Mouse (Mus musculus) liver, embryonic 11.5 days (tissue): ENCODE measurements at regions not wholly inside any gene's neighbourhood (a gene's known extent, or its start where the extent isn't known, plus 50 kb on each side); places are given as distances from the start of the nearest gene placed in this dataset.

Experiments
- ATAC-seq: fragments of 200-750 bp; cut with Nextera tagmentation; replicated peaks from 2 replicates; pipeline ENCODE4 v1.8.0; 2017; ENCODE audit warnings: moderate number of reproducible peaks, mild to moderate bottlenecking, moderate TSS enrichment, moderate library complexity; ENCODE audit not compliant: low FRiP score
- DNase-seq: peaks from one replicate; pipeline ENCODE4 v3.0.0-alpha.2; 2017; ENCODE audit warnings: low spot score
- H3K27ac ChIP-seq: fragments of 300-500 bp; sonication (generic); 2 replicates; pipeline ENCODE4 v1.5.1; 2014; ENCODE audit warnings: mild to moderate bottlenecking, low read depth, low read length, control low read depth
- H3K27me3 ChIP-seq: fragments of 300-500 bp; sonication (generic); replicated peaks from 2 replicates; pipeline ENCODE4 v1.6.1; 2014; ENCODE audit warnings: low read length, mixed read lengths; ENCODE audit not compliant: control insufficient read depth, insufficient read depth
- H3K36me3 ChIP-seq: fragments of 300-500 bp; sonication (generic); 2 replicates; pipeline ENCODE4 v1.6.1; 2014; ENCODE audit warnings: mild to moderate bottlenecking, low read length, moderate library complexity, mixed read lengths; ENCODE audit not compliant: control insufficient read depth, insufficient read depth
- H3K4me1 ChIP-seq: fragments of 300-500 bp; sonication (generic); replicated peaks from 2 replicates; pipeline ENCODE4 v1.6.1; 2014; ENCODE audit warnings: low read length, mixed read lengths; ENCODE audit not compliant: control insufficient read depth, insufficient read depth
- H3K4me2 ChIP-seq: fragments of 300-500 bp; sonication (generic); 2 replicates; pipeline ENCODE4 v1.6.1; 2014; ENCODE audit warnings: mild to moderate bottlenecking, control low read depth, moderate library complexity
- H3K4me3 ChIP-seq: fragments of 300-500 bp; sonication (generic); 2 replicates; pipeline ENCODE4 v1.5.1; 2014; ENCODE audit warnings: low read depth, low read length, control low read depth
- H3K9ac ChIP-seq: fragments of 300-500 bp; sonication (generic); 2 replicates; pipeline ENCODE4 v1.6.1; 2014; ENCODE audit warnings: low read depth, low read length, control low read depth
- H3K9me3 ChIP-seq: fragments of 300-500 bp; sonication (generic); 2 replicates; pipeline ENCODE4 v1.6.1; 2016; ENCODE audit warnings: low read length, inconsistent platforms, mixed read lengths; ENCODE audit not compliant: control insufficient read depth
- WGBS: fragments of 180-500 bp; shearing (Covaris S2); extraction: QIAGEN DNeasy Blood & Tissue Kit; methylation state at CpG from one replicate; pipeline ENCODE4 v1.1.7; 2014; 5-methylcytosine and 5-hydroxymethylcytosine counted together

GRCm38 (mm10) chr17:81175877-81176276 lies 111.0 kb upstream of the Thumpd2 start:
- Histone ChIP-seq H3K9me3 (peaks cover 2% of the 10 kb centered on the region; the same call in 1 of the 2 replicates), H3K9ac (no peak overlapping the region), H3K4me1 (no peaks in the 10 kb centered on the region), H3K4me3 (no peak overlapping the region), H3K27me3 (no peaks in the 10 kb centered on the region), H3K4me2 (no peak overlapping the region), H3K36me3 (no peaks in the 10 kb centered on the region), H3K27ac (no peak overlapping the region)
- DNase-seq (no peak), ATAC-seq (0 out of 2 replicates have a peak, but pooled peaks have one; percentile 37)
- WGBS, result 61% methylated on average over 4 of the region's 4 CpGs

- no peak for ATAC-seq
- H3K36me3 ChIP-seq, result no peaks in the 10 kb centered on the region
- no peak overlapping the region for H3K27ac ChIP-seq
- H3K4me2 ChIP-seq, result no peak overlapping the region
- no peaks in the 10 kb centered on the region for H3K4me1 ChIP-seq
- H3K9ac ChIP-seq, result no peak overlapping the region
- 79% methylated on average over 3 of the region's 3 CpGs for WGBS
- H3K27me3 ChIP-seq, result no peaks in the 10 kb centered on the region
- peaks cover 2% of the 10 kb centered on the region; the same call in 1 of the 2 replicates for H3K9me3 ChIP-seq
- H3K4me3 ChIP-seq, result no peak overlapping the region
- no peak for DNase-seq
Observed at GRCm38 (mm10) chr17:81172943-81173342, 108.1 kb upstream of the Thumpd2 start.

GRCm38 (mm10) chr17:81169118-81169517 lies 104.2 kb upstream of the Thumpd2 start:
- no peak for ATAC-seq
- Histone ChIP-seq H3K36me3 (no peaks in the 10 kb centered on the region), H3K4me1 (no peaks in the 10 kb centered on the region), H3K27ac (no peak overlapping the region), H3K9me3 (no peaks in the 10 kb centered on the region; the same call in 1 of the 2 replicates), H3K4me2 (no peak overlapping the region), H3K27me3 (no peaks in the 10 kb centered on the region), H3K9ac (no peak overlapping the region), H3K4me3 (no peak overlapping the region)
- WGBS, result 67% methylated on average over 5 of the region's 5 CpGs
- DNase-seq, result no peak

- 84% methylated on average over 4 of the region's 4 CpGs for WGBS
- no peaks in the 10 kb centered on the region for H3K9me3 ChIP-seq
- no peak overlapping the region for H3K27ac ChIP-seq
- H3K27me3 ChIP-seq, result no peaks in the 10 kb centered on the region
- H3K36me3 ChIP-seq, result no peaks in the 10 kb centered on the region
- no peak overlapping the region for H3K4me3 ChIP-seq
- H3K4me1 ChIP-seq, result no peaks in the 10 kb centered on the region
- ATAC-seq (no peak), DNase-seq (no peak)
- H3K9ac ChIP-seq, result no peak overlapping the region
- H3K4me2 ChIP-seq, result no peak overlapping the region
Observed at GRCm38 (mm10) chr17:81150730-81151129, 85.8 kb upstream of the Thumpd2 start.

- Histone ChIP-seq H3K27me3 (no peaks in the 10 kb centered on the region), H3K36me3 (no peaks in the 10 kb centered on the region), H3K4me2 (no peak overlapping the region), H3K4me1 (no peaks in the 10 kb centered on the region), H3K4me3 (no peak overlapping the region), H3K27ac (no peak overlapping the region), H3K9me3 (no peaks in the 10 kb centered on the region), H3K9ac (no peak overlapping the region)
- ATAC-seq (no peak), DNase-seq (no peak)
- WGBS, result 81% methylated on average over 6 of the region's 6 CpGs
Observed at GRCm38 (mm10) chr17:81134702-81135101, 69.8 kb upstream of the Thumpd2 start.

- Histone ChIP-seq H3K9ac (no peak overlapping the region), H3K9me3 (no peaks in the 10 kb centered on the region), H3K27ac (no peak overlapping the region)
Observed at GRCm38 (mm10) chr17:81133227-81133626, 68.3 kb upstream of the Thumpd2 start.

More at GRCm38 (mm10) chr17:81133227-81133626, 68.3 kb upstream of the Thumpd2 start:
- WGBS, result 55% methylated on average over 4 of the region's 4 CpGs
- DNase-seq, result no peak
- Histone ChIP-seq H3K27me3 (no peaks in the 10 kb centered on the region), H3K36me3 (no peaks in the 10 kb centered on the region), H3K4me3 (no peak overlapping the region), H3K4me1 (no peaks in the 10 kb centered on the region), H3K4me2 (no peak overlapping the region)
- no peak for ATAC-seq
